Mouse (Mus musculus): ENCODE measurements around the gene Ncln.

The Ncln gene

DNA sequence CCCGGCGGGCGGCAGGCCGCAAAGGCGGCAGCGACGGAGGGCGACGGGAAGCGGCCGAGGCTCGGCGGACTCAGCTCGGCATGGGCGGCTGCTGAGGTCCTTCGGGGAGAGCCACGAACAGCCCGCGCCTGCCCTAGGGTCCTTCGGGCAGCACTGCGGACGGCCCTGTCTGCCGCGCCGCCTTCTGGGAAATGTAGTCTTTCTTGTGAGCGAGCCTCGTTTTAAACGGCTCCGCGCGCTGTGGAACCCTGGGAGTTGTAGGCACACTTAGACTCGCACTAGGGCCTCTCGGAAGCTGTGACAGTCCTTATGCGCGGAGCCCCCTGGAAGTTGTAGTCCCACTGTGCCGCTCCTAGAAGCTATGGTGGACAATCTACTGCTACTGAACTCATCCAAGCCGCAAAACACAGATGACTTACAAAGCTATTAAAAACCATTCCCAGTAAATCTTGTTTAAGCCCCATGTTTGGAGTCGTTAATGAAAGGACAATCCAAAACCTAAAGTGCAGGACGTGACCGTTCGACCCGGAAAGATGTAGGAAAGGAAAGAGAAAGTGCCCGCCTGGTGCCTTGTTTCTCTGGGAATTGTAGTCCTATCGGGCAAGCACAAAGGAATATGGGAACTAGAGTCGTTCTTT, at the start of gene Ncln:
Gene Ncln, minus strand, starts transcription at position 129 of the 638 bp plus-strand sequence.
- peak; percentile 97 for DNase-seq

DNA sequence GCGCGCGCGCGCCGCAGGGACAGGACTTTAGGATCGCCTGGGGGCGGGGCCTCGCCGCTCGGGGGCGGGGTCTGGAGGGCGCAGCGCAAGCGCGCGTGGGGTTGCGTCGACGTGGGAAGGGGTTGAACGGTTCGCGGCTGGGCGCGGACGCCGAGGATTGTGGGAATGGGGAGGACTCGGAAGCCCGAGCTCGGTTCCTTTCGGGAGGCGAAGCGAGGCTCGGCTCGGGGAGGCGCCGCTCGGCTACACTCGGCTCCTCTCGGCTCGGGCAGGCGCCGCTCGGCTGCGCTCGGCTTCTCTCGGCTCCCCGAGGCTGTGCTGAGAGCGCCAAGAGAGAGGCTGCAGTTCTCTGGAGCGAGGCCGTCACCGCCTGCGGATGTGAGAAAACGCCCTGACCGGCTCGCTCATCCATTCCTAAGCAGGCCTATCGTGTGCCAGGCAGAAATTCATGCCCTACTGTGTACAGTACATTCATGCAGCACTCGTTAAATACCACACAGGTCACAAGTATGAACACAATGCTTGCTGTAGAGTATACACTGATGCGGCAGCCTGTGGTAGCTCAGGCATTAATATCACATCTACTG, 49.1 kb upstream of the Ncln start, which contains the start of gene Gna11:
Gene Gna11, minus strand, starts transcription at position 30 of the 587 bp plus-strand sequence.
- peak; percentile 100 for DNase-seq

DNA sequence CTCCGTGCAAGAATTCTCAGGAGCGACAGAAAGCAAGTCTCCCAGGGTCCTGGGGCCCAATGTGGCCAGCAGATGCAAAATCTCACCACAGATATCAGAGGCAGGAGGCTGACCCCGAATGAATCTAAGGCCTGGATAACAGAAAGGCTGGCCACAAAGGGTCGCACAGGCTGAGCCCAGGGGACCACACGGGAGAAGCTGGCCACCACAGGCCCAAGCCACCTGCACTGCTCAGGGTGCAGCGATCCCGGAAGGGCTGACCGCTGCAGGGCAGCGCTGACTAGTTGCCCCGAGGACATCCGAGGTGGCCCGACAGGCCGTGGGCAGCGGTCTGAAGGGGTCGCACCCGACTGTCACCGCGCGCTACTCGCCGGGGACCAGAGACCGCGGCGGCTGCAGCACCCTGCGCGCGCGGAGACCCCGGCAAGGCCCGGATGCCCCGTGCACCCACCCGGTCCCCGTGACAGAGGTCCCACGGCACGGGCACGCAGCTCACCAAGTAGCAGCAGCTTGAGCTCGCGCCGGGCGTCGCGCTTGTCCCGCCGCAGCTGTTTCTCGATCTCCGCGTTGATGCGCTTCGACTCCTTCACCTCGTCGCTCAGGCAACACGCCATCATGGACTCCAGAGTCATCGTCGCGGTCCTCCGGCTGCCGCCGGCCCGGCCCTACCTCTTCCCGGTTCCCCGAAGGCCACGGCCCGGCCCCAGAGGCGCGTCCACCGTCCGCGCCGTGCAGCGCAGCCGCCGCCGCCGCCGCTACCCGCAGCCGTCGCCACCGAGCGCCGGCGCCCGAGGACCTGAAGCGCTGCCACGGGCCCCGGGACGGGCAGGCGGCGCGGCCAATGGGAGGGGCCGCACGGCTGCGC, 48.3 kb upstream of the Ncln start:
- DNase-seq, result no peak

DNA sequence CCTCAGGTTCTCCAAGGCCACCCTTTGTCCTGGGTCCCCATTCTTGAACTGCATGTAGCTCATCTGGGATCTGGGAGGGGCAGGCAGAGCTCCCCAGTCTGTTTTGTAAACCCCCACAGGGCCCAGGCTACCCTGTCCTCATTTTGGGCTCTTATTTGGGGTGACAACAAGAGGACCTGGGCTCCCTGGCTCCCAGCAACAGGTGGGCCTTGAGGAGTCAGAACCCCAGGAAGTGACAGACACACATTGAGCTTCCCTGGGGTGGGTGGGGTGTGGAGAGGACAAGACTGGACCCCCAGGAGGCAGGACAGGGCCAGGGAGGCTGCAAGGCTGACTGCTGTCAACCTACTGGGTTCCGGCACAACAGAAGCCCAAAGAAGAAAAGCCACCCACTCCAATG, 47.4 kb upstream of the Ncln start:
- DNase-seq, result no peak

DNA sequence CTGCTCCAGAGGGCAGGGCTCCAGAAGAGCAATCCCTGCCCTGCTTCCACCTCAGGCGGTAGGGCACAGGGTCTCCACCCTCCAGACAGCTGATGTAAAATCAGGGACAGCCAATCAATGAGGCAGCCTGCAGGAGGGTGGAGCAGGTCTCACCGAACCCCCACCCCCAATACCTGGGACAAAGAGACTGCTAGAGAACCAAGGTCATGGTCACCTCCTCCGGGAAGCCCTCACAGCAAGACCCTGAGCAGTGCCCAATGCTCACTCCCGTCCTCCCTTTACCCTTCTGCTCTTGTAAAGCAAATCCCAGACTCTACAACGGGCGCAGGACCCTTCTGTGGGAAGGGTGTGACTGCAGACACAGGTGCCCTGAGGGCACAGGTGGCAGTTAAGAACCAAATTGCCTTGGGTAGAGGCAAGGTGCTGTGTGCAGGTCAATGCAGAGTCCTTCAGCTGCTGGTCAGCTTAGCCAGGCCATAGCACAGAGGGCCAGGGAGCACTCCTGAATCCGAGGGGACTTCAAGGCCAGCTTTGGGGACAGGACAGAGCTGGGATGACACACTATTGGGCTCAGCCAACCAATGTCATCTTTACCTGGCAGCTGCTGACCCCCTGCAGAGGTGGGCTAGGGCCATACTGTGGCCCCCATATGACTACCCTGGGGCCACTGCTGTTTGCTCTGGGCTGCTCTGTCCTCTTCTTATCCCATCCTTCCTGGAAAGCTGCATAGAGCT, 46.7 kb upstream of the Ncln start:
- DNase-seq, result no peak

DNA sequence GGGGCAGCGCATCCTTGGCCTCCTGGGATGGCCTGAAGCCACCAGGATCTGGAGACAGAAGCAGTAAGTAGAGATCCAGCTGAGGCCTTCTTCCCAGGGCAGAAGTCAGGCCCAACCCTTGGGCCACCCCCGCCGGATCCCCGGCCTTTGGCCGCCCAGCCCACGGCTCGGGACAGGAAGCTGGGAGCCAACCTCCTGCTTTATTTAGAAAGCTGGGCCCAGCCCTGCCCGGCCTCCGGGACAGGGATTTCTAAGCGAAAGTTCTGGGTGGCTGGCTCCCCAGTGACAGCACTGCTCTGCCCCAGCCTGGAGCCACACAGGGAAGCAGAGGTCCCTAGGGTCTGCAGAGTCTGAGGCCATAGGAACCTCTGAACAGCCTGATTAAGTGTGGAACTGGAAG, 45.6 kb upstream of the Ncln start:
- DNase-seq, result no peak

DNA sequence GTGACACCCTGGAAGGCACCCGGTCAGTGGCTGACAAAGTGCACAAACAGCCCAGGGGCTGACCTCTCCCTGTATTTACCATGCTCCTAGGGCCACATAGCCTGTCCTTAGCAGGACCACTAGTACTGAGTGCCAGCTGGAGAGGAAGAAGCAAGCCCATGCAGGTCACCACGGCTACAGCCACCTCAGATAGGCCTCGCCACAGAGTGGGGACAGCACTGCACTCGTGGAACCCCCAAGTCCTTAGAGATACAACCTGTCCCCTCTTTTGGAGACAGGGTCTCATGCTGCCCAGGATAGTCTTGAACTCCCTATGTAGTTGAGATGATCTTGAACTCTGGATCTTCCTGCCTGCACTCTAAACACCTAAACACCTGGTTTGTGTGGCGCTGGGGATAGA, 45.2 kb upstream of the Ncln start:
- DNase-seq, result no peak

DNA sequence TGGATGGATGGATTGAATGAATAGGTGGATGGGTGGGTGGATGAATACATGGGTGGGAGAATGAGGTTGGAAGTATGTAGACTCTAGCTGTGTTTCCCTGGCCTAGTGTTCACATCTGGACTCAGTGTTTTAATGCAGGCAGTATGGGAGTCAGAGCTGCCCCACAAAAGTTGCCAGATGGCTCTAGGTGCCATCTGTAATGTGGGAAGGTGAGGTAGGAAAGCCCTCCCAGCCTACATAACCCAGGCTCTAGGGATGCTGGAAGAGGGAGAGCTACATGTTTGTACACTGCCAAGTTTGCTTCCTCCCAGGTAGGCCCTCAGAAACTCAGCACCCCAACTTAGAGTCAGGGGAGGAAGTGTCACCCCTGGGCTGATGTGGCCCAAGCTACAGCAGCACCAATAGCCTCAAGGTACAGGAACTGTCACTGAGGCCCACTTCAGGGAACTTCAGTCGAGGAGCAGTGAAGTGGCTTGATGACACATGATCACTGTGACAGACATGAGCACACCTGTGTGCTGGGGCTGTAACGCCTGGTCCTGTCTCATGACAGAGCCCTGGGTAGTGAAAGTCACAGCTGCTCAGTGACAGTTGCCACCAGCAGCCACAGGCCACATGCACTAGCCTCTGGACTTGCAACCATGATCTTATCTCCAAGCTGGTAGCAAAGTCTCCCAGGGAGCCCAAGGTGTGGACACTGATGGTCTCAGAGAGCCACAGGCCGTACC, 42.3 kb upstream of the Ncln start:
- DNase-seq, result no peak

DNA sequence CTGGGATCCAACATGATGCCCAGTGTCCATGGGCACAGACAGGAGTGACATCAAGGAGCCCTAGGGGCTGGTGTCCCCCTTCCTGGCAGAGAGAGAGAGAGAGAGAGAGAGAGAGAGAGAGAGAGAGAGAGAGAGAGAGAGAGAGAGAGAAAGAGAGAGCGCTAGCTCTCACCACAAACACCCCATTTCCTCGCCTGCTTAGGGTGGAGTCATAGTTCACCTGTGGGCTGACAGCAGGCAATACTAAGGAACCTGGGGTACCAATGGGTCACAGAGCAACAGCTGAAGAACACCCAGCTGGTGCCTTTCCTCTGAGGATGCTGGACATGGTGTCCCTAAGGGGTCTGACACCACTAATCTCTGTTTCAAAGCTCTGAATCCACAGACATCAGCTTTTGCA, 41.2 kb upstream of the Ncln start:
- no peak for DNase-seq

DNA sequence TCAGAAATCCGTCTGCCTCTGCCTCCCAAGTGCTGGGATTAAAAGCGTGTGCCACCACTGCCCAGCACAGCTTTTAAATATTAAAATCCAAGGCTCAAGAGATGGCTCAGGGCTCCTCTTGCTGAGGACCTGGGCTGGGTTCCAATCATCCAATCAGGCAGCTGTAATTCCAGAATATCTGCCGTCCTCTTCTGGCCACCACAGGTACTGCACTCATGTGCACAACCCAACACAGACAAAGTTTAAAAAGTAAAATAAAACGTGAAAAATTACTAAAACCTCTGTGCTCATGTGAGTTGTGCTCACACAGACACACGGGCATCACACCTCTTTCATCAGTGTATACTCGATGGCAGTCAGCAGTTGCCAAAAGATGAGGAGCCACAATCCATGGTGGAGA, 40.5 kb upstream of the Ncln start:
- no peak for DNase-seq

DNA sequence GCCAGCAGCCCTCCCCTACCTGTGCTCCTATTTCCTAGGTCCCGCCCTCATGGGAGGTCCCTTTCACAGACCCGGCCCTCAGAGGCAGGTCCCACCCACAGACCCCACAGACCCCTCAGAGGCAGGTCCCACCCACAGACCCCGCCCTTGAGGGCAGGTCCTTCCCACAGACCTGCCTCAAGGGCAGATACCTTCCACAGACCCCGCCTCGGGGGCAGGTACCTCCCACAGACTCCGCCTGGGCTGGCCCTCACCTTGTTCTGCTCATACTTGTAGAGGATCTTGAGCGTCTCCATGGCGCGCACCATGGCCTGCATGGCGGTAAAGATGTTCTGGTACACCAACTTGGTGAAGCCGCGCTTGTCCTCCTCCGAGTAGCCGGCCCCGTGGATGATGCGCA, 38.6 kb upstream of the Ncln start:
- no peak for DNase-seq

DNA sequence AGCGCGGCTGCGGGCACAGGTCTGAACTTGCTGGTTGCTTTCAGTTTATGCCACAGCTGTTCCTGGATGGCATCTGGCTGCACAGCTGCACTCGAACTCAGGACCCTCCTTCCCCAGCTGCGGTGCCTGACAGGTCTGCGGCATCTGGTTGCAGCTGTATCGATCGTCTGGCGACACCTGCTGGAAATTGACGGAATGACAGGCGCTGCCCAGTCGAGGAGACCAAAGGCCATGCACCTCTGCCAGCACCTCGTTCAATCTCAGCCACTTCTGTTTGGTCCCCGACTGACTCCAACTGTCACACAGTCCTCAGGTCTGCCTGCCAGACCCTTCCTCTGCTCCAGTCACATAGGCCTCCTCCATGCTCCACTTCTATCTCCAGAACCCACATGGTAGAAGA, 30.6 kb upstream of the Ncln start:
- peak; percentile 61 to 70 for DNase-seq

DNA sequence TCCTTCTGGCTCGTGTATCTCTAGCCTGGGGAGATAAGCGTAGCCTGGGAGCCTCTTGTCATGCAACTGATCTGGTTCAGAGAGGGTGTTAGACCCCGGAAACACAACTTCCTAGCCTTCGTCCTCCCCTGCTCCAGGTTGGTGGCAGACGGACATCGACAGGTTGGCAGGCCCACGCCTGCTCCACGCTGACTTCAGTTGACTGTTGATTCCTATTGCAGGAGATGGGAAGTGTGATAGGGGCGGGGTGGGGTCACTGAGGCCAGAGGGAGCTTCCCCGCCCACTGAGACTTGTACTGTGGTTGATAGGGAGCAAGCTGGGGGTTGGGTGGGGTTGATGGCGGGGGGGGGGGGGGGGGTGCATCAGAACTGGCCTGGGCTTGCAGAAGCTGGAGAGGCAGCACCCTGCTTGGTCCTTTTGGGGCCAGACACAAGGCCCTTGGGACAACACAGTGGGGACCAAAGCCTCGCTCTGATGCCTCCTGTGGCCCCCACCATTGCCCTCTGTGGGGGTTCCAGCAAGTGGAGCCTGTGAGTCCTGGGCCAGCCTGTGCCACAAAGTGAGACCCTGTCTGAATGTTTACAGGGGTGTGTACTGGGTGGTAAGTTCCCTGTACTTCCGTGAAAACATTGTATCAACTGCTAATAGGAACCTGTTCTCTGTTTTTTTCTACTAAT, 29.0 kb upstream of the Ncln start:
- DNase-seq, result no peak

DNA sequence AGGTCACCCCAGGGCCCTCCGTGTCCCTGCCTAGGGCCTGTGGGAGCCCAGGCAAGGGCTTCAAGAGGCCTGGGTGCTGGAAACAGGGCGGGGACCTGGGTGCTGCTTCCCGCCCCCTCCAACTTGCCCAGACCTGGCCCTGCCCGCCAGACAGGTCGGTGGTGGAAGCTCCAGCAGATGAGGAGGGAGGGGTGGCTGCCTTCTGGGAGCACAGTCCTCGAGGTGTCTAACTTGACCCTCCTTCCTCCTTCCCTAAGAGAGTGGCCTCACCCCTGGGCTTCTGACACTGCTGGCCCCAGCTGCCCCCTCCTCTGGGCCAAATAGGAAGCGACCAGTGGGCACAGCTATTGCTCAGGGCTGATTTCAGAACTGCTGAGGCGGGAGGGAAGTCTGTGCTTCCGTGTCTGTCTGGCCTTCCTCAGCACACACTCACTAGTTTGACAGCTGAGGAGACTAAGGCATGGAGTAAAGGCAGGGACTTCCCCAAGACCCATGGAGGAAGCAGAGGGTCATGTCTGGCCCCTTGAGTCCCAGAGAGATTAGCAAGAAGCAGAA, 27.9 kb upstream of the Ncln start, which contains the start of gene Gna15:
Gene Gna15, minus strand, starts transcription at position 175 of the 555 bp plus-strand sequence.
- no peak for DNase-seq

DNA sequence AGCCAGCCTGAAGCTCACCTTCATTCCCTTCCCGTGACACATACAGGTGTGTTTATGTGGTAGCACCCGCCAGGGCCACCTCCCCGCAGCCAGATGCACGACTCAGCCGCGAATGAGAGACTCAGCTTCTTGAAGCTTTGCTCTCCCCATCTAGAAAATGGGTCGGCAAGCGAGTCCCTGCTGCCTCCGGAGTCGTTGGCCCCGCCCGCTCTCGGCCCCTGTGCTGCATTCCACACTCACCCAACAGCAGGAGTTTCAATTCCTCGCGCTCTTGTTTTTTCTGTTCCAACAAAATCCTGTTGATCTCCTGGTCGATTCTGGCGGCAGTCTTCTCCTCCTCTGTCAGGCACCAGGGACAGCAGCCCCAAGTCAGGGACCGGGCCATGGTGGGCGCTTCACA, 27.4 kb upstream of the Ncln start:
- DNase-seq, result no peak

DNA sequence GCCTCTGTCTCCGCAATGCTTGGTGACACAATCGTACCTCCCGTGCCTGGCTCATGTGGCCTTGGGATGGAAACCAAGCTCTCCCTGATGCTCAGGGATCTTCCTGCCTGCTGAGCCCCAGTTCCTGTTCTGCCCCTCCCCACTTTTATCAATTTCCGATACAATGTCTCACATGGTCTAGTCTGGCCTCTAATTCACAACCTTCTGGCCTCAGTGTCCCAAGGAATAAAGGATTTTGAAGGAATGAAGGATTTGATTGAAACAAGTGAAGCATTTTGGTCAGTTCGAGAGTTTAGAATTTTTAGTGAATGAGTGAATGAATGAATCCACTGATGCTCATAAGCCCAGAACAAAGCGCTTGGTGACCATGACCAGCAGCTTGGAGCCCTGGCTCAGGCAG, 26.9 kb upstream of the Ncln start:
- DNase-seq, result no peak

DNA sequence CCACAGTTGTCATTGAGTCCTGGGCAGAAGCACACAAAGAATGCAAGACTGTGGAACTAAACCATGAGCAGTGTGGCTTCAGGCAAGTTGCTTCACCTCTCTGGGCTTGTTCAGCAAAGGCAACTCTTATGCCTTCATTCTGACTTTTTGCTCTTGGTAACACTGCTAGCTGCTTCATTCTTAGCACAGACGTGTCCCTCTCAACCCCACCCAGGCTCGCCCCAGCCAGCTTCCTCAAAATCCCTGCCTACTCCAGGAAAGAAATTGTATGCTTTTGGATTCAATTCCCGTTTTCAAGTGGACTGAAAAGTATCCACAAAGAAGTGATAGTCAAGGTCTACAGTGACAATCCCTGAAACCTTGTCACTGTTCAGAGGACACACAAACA, 23.8 kb upstream of the Ncln start:
- DNase-seq, result no peak

DNA sequence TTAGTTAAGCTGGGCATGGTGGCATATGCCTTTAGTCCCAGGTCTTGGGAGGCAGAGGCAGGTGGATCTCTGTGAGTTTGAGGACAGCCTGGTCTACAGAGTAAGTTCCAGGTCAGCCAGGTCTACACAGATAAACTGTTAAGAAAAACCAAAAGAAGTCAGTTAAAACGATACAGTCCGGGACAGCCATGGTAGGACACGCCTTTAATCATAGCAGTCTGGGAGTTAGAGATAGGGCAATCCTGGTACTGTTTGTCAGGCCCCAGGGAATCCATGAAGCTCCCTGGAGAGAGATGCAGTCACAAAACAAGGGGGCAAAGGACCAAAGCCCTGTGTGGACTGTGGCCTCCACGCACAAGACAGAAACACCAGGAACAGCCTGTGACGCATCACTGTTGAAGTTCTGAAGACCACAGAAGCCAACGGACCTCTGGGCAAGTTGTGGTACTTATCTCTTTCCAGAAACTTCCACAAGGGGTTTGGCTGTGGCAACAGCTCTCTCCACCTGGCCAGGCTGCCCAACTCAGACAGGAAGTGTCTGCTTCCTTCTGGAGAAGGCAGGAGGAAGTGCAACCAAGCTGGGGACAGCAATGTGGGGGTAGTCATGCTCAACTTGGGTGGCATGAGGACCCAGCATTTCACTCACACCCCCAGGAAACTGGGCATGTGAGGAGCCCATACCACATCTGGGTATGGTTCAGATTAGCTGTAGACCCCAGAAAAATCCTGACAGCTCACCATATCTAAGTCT, 23.2 kb upstream of the Ncln start:
- DNase-seq, result no peak

DNA sequence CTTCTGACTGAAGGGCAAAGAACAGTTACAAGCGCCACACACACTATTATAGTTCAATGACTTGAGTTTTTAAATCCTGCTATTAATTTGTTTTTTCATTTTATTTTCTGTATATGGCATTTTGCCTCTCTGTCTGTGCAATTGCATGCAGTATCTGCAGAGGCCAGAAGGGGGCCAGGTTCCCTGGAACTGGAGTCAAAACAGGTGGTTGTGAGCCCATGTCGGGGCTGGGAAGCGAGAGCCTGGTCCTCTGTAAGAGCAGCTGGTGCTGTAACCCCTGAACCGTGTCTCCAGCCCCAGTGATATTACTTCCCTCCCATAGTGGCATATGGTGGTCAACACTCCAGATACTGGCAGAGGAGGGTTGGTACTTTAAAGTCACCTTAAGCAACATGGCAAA, 22.4 kb upstream of the Ncln start:
- DNase-seq, result peak; percentile 61 to 67

DNA sequence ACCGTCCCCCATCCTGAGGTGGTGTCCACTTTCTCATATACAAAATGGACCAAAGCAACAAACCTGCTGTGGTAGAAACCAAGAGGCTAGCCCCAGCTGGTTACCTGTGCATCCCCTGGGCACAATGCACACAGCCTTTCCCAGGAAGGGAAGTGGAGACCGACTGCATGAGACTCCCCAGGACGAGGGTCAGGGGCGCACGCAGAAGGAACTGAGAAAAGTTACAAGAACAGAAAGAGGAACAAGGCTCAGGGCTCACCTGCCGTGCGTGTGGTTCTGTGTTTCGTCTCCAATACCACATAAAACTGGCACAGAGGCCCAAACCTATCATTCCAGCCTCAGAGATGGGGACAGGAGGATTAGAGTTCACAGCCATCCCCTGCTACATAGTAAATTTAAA, 21.0 kb upstream of the Ncln start:
- DNase-seq, result no peak

DNA sequence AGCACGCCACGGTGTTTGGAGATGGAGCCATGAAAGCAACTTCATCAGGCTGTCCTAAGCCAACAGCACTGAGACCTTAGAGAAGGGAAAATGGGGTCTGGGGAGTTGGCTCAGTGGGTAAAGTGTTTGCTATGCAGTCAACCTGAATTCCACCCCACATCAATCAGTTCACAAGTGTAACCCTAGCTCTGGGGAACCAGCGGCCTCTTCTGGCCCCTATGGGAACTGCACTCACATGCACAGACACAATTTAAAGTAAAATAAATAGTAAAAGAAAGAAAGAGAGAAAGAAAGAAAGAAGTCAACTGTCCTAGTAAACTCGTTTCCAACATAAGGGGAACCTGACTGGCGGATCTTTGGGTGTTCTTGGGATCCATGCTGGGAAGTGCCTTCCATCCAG, 17.6 kb upstream of the Ncln start:
- no peak for DNase-seq
